Mouse (Mus musculus): ENCODE results near the gene Nlrp14.
"Not testable (repeated sequence)": the region's sequence is repeated elsewhere in the genome, so short reads cannot be mapped to it uniquely, and the experiment has no call there.

Gene Nlrp14

GRCm38 (mm10) chr7:107166690-107167089 is at the start of gene Nlrp14:
Gene Nlrp14, plus strand, starts transcription at chr7:107166990.
- no peak for DNase-seq (ENCODE audit: low read depth)

DNA sequence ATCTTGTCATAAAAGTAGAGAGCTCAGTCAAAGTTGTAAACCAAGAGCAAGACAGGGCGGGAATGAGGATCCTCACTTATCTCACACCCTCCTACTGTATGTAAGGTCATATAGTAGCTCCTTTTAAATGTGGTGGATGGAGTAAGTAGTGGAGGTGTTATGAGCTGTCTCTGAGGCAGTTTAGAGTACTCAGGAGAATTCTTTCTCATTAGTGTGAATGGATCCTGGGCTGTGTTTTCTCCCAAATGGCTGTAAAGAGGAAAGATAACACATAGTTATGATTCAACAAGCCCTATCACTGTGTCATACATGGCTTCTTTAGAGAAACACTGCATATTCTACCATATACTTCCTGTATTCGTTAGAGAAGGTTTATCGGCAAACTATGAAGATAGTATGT is 35.8 kb upstream of the Nlrp14 start, which contains the start of gene Olfr715:
Gene Olfr715 (minus strand): TSS at position 101 of the 400 bp plus-strand sequence.
- not testable (repeated sequence) for DNase-seq (ENCODE audit: low read depth)

DNA sequence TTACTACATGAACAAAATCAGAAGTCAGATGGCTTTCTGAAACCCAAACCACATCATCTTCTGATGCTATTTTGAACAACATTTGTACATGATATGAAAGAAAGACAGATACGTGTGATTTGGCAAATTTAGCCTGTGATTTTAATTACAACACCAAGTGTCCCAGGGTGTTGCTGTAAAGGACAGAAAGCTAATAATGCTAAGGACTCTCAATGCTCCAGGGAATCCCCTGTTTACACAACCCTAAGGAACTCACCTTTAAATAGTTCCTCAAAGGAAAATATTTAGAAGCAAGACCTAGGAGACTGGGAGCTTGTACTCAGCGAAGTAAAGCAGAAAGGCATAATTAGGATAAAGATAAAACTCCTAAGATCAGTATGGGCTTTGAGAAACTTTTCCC is 28.8 kb upstream of the Nlrp14 start, which contains the start of gene Olfr716:
Gene Olfr716 (plus strand): TSS at position 301 of the 400 bp plus-strand sequence.
- not testable (repeated sequence) for DNase-seq (ENCODE audit: low read depth)

DNA sequence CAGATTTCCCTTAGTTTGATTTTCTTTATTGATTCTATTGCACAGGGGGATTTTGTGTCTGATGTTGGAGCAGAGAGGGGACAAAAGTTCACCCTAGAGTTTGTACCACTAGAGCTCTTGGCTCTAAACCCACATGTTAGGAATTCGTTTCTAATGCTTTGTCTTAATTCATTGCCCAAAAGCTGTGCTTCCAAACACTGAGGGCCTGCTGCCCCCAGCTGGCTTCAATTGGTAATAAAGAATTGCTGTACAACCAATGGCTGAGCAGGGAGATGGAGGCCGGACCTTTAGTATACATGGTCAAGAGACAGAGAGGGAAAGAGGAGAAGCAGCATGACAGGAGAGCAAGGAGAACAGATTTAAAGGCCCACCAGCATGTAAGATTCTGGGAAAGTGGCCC is 13.6 kb downstream of the Nlrp14 start:
- no peak for DNase-seq (ENCODE audit: low read depth)

DNA sequence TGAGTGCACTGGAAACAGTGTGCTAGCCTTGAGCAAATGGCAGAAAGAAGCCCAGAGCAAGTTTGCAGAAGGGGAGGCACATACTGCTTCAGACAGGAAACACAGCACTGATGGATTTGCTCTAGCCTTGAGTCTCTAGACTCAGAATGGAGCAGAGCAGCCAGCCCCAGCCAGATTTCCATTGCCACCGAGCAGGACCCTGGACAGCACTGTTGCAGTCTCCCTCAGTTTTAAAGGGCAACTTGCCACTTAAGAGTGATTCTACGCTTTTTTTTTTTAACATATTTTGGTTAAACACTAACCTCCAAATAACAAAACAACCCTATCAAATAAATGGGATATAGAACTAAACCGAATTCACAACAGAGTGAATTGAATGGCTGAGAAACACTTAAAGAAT is 35.0 kb downstream of the Nlrp14 start:
- peak; percentile 1 for DNase-seq (ENCODE audit: low read depth)

- DNase-seq (ENCODE audit: low read depth) = no peak
Observed at GRCm38 (mm10) chr7:107207843-107208242, 41.1 kb downstream of the Nlrp14 start.

- no peak for DNase-seq (ENCODE audit: low read depth)
Observed at GRCm38 (mm10) chr7:107209204-107209860, 42.5 kb downstream of the Nlrp14 start, which contains the start of gene Rbmxl2. Gene Rbmxl2, plus strand, starts transcription at chr7:107209445.

DNA sequence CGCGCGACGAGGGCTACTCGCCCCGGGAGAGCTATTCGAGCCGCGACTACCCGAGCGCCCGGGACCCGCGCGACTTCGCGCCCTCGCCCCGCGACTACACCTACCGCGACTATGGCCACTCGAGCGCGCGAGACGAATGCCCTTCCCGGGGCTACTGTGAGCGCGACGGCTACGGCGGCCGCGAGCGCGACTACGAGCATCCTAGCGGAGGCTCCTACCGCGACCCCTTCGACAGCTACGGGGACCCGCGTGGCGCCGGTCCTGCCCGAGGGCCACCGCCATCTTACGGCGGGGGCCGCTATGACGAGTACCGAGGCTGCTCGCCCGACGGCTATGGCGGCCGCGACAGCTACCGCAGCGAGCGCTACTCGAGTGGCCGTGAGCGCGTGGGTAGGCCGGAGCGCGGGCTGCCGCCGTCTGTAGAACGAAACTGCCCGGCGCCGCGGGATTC is 43.4 kb downstream of the Nlrp14 start:
- DNase-seq (ENCODE audit: low read depth) = no peak

- DNase-seq (ENCODE audit: low read depth) = no peak
Observed at GRCm38 (mm10) chr7:107215723-107216122, 48.9 kb downstream of the Nlrp14 start.

- no peak for DNase-seq (ENCODE audit: low read depth)
Observed at GRCm38 (mm10) chr7:107216845-107217244, 50.1 kb downstream of the Nlrp14 start.

DNA sequence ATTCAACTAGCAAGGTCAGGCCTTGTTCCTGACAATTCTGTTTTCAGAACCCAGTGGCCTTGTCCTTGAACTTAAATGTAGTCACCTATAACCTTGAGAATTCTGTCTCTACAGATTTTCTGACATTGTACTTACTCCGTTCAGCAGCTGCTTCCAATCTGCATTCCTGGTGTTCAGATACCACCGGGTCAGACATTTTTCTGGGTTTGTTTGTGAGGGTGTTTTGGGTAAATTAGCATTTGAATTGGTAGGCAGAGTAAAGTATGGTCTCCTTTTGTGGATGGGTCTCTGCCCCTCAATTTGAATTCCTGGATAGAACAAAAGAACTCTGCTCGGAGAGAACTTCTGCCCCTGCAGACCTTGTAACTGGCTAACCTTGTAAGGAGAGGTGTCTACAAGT is 70.1 kb downstream of the Nlrp14 start:
- DNase-seq (ENCODE audit: low read depth) = no peak

- no peak for DNase-seq (ENCODE audit: low read depth)
Observed at GRCm38 (mm10) chr7:107237498-107237897, 70.7 kb downstream of the Nlrp14 start.

DNA sequence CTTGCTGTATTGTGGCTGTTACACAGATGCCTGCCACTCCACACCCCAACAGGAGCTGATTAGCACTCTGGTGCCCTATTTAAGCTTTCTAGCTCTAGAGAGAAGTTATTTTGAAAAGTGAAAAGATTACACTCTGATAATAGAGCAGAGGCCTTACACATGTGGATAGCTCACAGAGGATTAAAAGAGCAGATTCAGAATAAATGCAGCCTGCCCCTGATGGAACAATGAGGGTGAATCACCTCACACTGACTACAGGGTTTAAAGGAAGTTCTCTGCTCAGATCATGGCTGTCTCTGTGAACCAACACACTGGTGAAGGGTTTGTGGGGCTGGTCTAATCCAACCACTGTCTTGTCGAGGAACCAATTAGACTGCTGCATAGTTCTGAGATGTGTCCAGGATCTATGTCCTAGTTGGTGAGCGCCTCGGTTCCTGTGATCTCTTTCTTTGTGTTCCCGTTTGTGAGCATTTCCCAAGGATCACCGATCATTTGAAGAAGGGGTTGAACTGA is 74.6 kb downstream of the Nlrp14 start:
- DNase-seq (ENCODE audit: low read depth) = no peak
